Mouse (Mus musculus): ENCODE measurements around the gene Gzmb.
"Not testable (repeated sequence)": the region's sequence is repeated elsewhere in the genome, so short reads cannot be mapped to it uniquely, and the experiment has no call there.

Gene Gzmb

DNA sequence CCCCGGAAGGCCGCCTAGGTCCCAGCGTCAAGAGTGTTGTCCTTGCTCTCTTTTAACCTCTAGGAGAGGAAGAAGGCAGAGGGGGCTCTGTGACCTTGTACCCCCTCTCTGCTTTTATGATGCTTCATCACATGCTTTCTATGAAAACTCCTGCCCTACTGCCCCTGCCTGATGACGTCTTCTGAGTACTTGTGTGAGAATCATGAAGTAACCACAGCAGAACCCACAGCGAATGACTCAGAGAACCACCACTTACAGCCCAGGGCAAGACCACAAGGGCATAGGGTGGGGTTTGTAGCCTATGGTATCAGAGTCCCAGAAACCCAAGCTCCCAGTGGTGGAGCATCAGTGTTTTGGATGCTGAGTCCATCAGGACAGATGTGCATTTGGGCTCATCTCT lies at the start of gene Gzmb:
Gene Gzmb (minus strand): TSS at position 108 of the 400 bp plus-strand sequence.
- DNase-seq, result no peak

DNA sequence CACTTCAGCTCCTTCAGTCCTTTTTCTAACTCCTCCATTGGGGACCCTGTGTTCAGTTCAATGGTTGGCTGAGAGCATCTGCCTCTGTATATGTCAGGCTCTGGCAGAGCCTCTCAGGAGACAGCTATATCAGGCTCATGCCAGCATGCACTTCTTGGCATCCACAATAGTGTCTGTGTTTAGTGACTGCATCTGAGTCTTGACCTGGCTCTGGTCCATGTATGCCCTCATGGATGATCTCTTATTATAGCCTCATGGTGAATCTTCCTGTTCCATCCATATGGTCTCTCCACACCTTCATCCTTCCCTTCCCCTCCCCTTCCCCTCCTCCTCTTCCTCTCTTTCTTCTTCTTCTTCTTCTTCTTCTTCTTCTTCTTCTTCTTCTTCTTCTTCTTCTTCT lies 49.7 kb upstream of the Gzmb start:
- DNase-seq, result not testable (repeated sequence)

DNA sequence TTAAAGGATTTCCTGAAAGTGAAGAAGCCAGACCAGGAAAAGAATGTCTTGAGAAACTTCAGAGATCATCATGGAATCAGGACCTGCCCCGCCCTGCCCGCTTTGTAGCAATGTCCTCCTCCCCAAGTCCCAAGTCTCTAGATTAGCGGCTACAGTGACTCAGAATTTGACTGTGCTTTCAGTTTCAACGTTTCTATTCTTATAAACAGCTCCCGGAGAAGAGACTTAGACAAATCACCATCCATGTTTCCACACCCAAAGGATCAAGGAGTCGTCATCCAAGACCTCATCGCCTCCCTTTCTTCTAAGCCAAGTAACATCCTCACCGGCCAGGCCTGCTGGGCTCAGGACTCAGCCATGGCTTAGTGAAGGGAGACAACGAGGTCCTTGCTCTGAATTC lies 48.2 kb upstream of the Gzmb start:
- DNase-seq, result no peak

DNA sequence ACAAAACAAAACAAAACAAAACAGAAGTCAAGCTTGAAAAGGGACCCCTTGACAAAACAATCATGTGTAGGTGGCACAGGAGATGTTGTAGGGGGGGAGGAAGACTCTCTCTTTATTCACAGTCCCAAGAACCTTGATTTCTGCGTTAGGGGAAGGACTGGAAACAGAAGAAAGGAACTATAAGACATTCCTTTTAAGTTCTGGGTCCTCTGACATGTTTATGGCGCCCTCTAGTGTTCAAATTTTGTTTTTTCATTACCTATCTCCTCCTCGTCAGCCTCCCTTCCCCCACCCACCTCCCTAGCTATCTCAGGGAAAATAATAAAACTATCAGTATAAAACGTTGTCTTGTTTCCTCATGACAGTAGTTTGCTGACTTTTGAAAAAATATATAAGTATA lies 42.1 kb upstream of the Gzmb start:
- peak; percentile 15 for DNase-seq

DNA sequence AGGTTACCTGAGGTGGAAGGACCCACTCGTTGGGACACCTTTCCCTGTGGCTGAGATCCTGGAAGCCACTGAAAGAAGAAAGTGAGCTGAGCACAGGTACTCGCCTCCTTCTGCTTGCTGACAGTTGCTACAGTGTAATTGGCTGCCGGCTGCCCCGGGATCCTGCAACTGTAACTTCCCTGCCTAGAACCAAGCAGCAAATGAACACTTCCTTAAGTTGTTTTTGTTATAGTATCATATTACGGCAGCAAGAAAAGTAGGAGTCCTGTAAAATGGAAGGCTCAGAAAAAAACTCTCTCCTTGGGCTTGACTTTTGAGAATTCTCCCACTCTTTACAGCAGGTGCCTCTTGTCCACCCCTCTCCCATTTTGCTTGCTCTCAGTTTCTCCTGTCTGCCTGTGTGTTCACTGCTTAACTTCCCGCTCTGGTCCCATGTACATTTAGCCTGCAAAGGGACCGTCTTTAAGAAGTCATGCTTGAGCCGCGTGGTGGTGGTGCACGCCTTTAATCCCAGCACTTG lies 41.5 kb upstream of the Gzmb start:
- DNase-seq, result no peak

DNA sequence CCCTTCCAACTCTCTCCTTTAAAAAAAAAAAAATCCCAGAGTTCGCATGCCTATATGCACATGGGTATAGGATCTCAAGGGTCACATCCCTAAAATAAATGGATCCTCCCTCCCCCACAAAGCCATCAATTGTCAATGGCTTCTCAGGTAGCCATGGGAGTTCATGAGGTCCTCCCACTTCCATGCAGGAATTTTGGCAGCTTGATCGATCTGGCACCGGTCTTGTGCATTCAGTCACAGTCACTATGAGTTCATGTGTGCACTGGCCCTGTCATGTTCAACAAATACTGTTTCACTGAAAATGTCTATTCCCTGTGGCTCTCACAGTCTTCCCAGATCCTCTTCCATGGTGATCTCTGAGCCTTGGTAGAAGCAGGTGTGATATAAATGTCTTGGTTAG lies 40.0 kb upstream of the Gzmb start:
- no peak for DNase-seq

DNA sequence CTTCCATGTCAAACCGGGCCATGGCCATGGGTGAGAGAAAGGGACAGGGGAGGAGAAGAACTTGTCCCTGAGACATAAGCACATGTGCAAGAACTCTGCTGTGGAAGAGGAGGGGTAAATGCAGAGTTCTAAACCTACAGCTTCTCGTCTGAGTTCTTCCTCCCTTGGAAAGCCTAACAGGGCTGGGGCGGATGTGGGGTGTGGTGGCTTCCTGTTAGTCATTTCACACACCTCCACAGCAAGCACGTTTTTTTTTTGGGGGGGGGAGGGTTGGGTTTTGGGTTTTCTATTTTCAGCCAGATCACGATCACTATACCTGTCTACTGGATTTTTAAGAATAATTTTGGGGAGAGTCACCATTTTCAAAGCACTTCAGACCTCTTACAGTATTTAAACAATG lies 34.7 kb upstream of the Gzmb start:
- no peak for DNase-seq

DNA sequence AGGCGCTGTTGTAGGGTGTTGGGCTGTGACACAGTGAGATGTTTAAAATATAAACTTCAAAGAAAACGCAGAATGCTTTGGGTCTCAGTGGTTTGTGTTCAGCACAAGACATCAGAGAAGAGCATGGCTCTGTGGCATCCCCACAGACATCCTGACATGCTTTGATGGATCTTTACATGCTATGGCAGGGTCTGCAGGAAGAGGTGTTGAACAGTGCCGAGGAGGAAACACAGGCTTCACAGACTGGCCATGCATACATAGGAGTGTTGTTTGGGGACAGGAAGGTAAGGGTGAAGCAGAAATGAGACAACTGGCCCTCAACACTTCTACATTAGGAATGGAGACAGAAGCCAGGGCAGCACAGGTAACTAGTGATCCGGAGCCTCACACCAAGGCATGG lies 34.0 kb upstream of the Gzmb start:
- no peak for DNase-seq

DNA sequence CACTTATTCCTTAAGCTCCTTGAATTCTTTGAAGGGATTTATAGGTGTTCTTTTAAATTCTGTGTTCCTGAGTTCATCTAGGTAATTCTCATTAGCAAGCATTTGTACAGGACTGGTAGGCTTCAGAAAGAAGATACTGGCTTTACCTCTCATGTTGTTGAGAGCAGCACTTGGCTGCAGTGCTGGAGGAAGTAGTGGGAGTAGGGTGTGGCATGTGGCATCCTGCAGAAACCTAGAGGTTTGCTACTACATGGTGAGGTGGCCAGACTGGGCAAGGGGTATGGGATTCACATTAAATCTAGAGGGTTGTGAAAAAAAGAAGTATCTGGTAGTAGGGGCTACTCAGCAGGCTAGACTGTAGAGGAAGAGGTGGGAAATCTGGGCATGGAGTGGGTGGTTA lies 31.1 kb upstream of the Gzmb start:
- no peak for DNase-seq

DNA sequence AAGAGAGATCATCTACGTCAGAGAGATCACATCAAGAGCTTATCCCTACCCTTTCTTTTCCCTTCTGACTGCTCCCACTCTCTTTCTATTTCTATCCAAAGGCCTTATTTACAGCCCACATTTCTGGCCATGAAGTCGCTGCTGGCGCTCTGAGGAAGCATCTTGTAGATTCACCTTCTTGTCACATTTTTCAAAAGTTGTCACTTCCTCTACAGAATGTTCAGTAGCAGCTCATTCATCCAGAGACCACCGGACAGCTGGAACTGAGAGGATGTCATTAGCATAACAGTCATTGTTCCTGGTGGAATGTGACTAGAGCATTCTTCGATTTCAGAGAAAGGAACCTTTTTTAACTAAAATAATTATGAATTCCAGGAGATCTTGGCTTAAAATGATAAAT lies 26.6 kb upstream of the Gzmb start:
- DNase-seq, result no peak

DNA sequence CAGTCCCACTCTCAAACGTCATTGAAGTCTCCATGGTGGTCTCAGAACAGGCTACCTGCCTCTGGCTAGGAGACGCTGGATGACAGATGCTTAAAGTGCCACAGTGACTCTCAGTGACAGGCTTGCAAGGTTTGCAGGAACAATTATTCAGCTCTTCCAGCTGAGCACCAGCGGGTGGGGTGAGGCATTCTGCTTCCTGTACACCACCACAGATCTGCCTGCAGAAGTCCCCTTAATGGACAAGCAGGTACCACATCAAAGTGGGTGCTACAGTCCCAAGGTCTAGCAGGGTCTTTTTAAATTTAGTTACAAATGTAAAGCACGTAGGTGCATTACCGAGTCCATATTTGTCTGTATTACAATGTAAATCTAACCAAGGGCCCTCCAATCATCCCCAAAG lies 25.7 kb upstream of the Gzmb start:
- DNase-seq, result no peak

DNA sequence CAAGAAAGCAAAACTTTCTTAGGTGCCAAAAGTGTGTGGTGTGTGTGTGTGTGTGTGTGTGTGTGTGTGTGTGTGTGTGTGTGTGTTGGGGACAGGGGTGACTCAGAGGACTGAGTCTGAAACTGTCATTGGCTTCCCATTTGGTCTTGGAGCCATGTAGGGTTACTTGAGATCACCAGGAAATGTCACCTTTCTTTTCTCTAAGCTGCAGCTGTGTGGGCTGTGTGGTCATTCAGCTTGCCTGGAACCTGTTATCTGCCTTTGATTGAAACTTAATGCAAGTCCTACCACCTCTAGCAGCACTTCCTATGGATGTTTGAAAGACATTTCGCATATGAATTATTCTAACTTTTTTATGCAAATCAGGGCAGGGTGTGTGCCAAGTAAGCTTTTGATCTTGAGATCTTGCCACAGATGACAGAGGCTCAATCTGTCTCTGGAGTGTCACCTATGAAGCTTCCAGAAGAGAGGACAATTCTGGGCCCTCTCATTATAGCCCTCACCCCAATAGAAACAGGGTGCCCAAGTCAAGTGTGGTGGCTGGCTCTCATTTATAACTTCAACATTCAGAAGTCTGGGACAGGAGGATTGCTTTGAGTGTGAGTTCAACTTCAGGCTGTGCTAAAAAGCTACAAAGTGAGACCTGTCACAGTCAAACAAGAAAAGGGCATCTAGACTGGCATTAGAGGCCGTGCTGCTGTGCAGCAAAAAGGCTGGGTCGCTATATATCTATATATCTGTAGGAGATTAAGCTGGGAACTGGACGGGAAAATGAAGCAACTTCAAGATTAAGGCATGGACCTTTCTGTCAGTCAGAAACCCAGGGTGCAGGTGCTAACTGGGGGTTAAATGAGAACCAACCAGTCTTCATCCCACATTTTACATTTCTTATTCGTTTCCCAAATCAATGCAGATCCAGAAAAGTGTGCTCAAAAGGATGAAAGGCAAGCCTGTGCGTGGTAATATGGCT lies 22.6 kb upstream of the Gzmb start:
- no peak for DNase-seq

DNA sequence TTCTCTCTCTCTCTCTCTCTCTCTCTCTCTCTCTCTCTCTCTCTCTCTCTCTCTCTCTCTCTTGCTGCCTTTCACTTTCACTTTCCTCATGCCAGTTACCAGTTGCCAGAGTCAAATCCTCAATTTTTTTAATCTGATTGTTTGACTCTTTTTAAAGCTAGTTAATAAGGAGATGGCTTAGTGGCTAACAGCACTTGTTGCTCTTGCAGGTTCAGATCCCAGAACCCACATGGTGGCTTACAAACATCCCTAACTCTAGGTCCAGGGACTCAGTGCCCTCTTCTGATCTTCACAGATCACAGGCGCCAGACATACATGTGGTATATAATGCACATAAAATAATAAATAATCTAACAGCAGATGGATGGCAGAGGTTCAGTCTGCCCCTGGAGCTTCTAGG lies 21.8 kb upstream of the Gzmb start:
- DNase-seq, result no peak

DNA sequence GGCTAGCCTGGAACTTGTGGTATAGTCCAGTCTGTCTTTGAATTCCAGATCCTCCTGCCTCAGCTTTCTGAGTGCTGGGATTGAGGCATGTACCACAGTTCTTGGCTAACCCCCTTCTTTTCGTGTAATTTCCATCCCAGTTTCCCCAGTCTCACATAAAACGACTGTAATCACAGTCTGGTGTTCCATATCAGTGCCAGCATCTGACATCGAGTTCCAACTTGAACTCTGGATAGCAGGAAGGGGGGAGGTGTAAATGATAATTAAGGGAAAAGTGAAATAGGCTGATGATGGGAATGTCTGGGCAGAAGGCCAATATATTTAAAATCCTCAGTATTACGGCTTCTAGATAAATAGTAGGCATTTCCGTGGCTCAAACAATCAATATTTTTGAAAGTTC lies 19.0 kb upstream of the Gzmb start:
- DNase-seq, result no peak

DNA sequence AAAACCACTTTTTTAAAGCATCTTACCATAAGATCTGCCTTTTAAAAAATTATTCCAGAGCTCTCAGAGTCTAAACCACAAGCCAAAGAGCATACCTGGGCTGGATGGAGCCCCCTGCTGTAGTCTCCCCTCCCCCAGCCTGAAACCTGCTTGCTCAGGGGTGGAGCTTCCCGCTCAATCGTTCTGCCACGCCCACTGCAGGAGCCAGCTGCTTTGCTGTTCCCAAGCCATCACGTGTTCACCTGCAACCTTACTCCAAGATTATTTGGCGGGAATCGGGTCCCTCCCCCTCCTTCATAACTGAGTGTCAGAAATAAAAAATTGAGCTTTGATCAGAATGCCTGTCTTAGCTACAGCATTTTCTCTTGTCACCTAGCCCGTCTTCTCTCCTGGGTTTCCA lies 16.6 kb upstream of the Gzmb start:
- not testable (repeated sequence) for DNase-seq

DNA sequence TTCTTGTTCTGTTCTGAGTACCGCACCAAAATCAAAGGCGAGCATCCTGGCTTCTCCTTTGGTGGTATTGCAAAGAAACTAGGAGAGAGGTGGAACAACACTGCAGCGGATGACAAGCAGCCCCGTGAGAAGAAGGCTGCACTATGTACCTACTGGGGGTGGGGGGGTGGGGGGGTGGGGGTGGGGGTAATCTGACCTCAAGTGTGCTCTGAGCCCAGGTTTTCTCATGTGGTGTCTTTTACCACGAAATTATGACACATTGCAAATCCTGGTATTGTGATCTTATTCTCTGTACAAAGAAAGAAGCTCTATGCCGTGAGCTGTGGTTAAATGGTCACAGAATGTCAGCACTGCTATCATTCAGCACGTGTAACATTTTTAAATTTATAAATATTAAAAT lies 14.0 kb upstream of the Gzmb start:
- not testable (repeated sequence) for DNase-seq

DNA sequence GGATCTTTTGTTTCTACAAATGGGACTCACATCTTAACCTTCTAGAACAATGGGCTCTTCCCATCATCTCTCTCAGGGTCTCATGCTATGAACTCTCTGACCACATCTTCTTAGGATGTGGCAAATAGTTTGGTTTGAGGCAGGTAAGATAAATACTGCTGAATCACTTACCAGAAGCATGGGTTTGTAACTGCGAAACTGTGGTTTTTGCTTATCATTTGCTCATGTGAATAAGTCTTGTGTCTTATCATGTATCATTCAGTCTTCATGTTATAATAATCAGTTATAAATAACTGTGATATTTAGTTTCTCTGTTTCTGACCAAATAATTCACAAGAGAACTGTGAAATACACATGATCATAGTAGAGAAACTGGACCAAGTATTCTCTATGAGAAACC lies 4.0 kb upstream of the Gzmb start:
- DNase-seq, result no peak

DNA sequence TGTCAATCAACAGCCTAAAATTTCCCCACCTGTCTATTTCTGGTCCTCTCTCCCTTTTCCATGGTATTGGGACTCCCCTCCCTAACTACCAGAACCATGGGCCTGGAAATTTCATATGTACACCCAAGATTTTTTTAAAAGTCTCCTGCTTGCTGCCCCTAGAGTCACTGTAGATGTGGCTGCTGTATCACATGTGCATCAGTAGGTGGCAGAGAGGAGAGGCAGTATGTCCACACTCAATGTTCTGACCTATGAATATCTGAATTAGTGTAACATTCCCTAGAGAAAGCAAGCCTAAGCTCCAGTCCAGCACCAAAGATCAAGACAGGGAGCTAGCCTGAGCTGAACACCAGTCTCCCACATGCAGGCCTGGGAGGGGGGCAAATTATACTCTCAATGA lies 21.7 kb downstream of the Gzmb start:
- no peak for DNase-seq

DNA sequence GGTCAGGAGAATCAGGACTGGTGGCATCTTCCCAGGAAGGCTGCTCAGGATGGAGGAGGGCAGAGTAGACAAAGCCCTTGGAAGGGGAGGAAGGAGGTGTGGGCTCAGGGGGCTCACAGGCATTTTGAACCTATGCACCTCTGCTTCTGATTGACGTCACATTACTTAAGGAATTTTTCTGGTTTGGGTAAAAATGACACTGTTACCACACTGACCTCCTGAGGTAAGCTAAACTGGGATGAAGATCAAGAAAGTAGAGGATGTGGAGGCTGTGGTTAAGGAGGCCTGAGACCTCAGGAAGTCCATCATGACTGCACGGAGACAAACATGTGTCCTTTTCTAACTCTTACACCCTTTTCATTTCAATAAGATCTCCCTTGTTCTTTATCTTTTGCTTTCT lies 27.5 kb downstream of the Gzmb start, which contains the start of gene Gzmc:
Gene Gzmc (minus strand): TSS at position 101 of the 400 bp plus-strand sequence.
- DNase-seq, result no peak

DNA sequence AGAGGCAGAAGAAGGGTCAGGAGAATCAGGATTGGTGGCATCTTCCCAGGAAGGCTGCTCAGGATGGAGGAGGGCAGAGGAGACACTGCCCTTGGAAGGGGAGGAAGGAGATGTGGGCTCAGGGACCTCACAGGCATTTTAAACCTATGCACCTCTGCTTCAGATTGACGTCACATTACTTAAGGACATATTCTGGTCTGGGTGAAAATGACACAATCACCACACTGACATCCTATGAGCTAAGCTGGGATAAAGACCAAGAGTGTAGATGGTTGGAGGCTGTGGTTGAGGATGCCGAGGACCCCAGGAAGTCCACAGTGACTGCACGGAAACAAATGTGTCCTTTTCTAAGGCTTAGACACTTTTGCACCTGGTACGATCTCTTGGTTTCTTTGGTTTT lies 50.7 kb downstream of the Gzmb start, which contains the start of gene Gzmf:
Gene Gzmf (minus strand): TSS at position 101 of the 400 bp plus-strand sequence.
- DNase-seq, result no peak
